Mouse (Mus musculus): ENCODE data around the gene Gm20388.

- TF ChIP-seq CTCF (IDR thresholded peaks at IDR 0.05; ENCODE audit: borderline replicate concordance, extremely low read depth, insufficient read depth, insufficient read length) (no peak), POLR2A (IDR thresholded peaks at IDR 0.05; ENCODE audit: borderline replicate concordance, extremely low read depth, insufficient read depth, insufficient read length, poor library complexity, severe bottlenecking) (no peak)
These were observed 473.1 kb downstream of the Gm20388 start for GRCm38 (mm10) chr8:120383713-120384112.

Data from brain, embryonic 14.5 days (tissue).